Mouse (Mus musculus): ENCODE data around the gene Tead2.

- no peak for TF ChIP-seq EP300 (optimal IDR thresholded peaks at IDR 0.05)
- no peak for TF ChIP-seq CTCF (IDR thresholded peaks at IDR 0.05; ENCODE audit: low read depth)
These were observed 14.1 kb downstream of the Tead2 start for GRCm38 (mm10) chr7:45229459-45230203.

Measured in stomach, postnatal 0 days (tissue).